In the genomic region with DNA sequence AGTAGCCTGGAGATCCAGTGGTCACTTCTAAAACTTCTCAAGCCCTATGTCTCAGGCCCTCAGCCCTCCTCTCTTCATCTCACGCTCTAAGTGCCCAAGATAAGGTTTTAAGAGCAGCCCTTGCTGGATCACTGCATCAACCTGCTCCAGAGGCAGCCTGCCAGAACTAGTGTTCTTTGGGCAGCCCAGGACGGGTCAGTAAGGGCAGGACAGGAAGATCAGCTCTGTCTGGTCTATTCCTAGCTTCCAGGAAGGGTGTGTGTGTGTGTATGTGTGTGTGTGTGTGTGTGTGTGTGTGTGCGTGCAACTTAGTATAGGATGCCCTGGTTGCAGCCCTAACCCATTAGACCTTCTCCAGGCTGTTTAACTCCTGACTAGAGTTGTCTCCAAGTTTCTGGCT, we compare ENCODE assay signal across 12 mouse cellular contexts. TPM values are rescaled to one million over a fixed set of nuclear protein-coding genes. Genes with fewer than 3 reads are reported as not detected.
A peak's percentile ranks its signal among the peaks of the same experiment; 100 is the strongest.
DNase-seq lines count a peak whose midpoint lies in the region; ATAC-seq and TF ChIP-seq lines count a peak whose summit lies in the region.
"Had no signal": no experiment of that assay in that cellular context is flagged by ENCODE, and none has a peak within 500 bp of the region (broad histone marks: within the 10 kb centered on the region; RNA-seq: fewer than 3 reads in every experiment).

No protein-coding gene starts in this region.

- peaks cover 11% of the 10 kb centered on the region for H3K4me1 ChIP-seq in heart, embryonic 12.5 days (replicated peaks)
- peaks cover 3 to 49% of the 10 kb centered on the region in 2 experiments; a peak in 3 of 4 replicates for H3K4me1 ChIP-seq in MEL (ENCODE audit: control insufficient read depth in 1 of 2, insufficient read depth in 2 of 2, low read length in 2 of 2)
- H3K4me1 ChIP-seq in heart, embryonic 16.5 days (ENCODE audit: control insufficient read depth, insufficient read depth, low read length), result peaks cover 6% of the 10 kb centered on the region
- H3K4me1 ChIP-seq in liver, embryonic 14.5 days (replicated peaks; ENCODE audit: control insufficient read depth in 2 of 2, insufficient read depth in 2 of 2, low read length in 1 of 2), result peaks cover 24 to 28% of the 10 kb centered on the region in 2 experiments
- H3K4me1 ChIP-seq in hindbrain, postnatal 0 days (ENCODE audit: insufficient read depth, low read length), result no peaks in the 10 kb centered on the region

- peaks cover 66% of the 10 kb centered on the region for H3K27me3 ChIP-seq in heart, embryonic 12.5 days (replicated peaks)
- H3K27me3 ChIP-seq in MEL (ENCODE audit: control insufficient read depth in 1 of 2, insufficient read depth in 2 of 2, low read length in 2 of 2), result no peaks in the 10 kb centered on the region
- peaks cover 20% of the 10 kb centered on the region for H3K27me3 ChIP-seq in heart, embryonic 16.5 days (ENCODE audit: control insufficient read depth, insufficient read depth, low read length)
- H3K27me3 ChIP-seq in liver, embryonic 14.5 days (ENCODE audit: control insufficient read depth, insufficient read depth, low read length), result no peaks in the 10 kb centered on the region
- no peaks in the 10 kb centered on the region; the same call in 1 of the 2 replicates for H3K27me3 ChIP-seq in hindbrain, postnatal 0 days (ENCODE audit: insufficient read depth, low read length)

- H3K27ac ChIP-seq in heart, embryonic 12.5 days (ENCODE audit: poor library complexity, severe bottlenecking), result no peak overlapping the region
- peak overlapping the region; percentile 92 for H3K27ac ChIP-seq in MEL (ENCODE audit: control insufficient read depth, low read depth, low read length)
- peak overlapping the region; percentile 35; the same call in 1 of the 2 replicates for H3K27ac ChIP-seq in heart, embryonic 16.5 days (ENCODE audit: low read length)
- H3K27ac ChIP-seq in liver, embryonic 14.5 days, result no peak overlapping the region
- H3K27ac ChIP-seq in hindbrain, postnatal 0 days, result no peak overlapping the region

- no peaks in the 10 kb centered on the region for H3K36me3 ChIP-seq in heart, embryonic 12.5 days
- H3K36me3 ChIP-seq in MEL (ENCODE audit: control insufficient read depth in 1 of 2, insufficient read depth in 2 of 2, low read length in 2 of 2), result peaks cover 0 to 26% of the 10 kb centered on the region in 2 experiments; a peak in 2 of 4 replicates
- no peaks in the 10 kb centered on the region for H3K36me3 ChIP-seq in heart, embryonic 16.5 days (ENCODE audit: control insufficient read depth, insufficient read depth)
- H3K36me3 ChIP-seq in liver, embryonic 14.5 days (replicated peaks; ENCODE audit: control insufficient read depth, insufficient read depth, low read depth), result no peaks in the 10 kb centered on the region
- no peaks in the 10 kb centered on the region for H3K36me3 ChIP-seq in hindbrain, postnatal 0 days (ENCODE audit: insufficient read depth, low read length)

- H3K79me2 ChIP-seq in MEL (ENCODE audit: control insufficient read depth, insufficient read depth, low read length, poor library complexity), result peaks cover 8% of the 10 kb centered on the region

- WGBS in heart, embryonic 12.5 days, result 41% methylated on average over 3 of the region's 3 CpGs
- WGBS in heart, embryonic 16.5 days, result 23% methylated on average over 3 of the region's 3 CpGs
- WGBS in liver, embryonic 14.5 days (ENCODE audit: insufficient replicate concordance), result 30% methylated on average over 3 of the region's 3 CpGs
- 68% methylated on average over 3 of the region's 3 CpGs for WGBS in hindbrain, postnatal 0 days

- TF ChIP-seq POLR2A in MEL (IDR thresholded peaks at IDR 0.05; ENCODE audit: control insufficient read depth in 1 of 2, insufficient read depth in 1 of 2, low read depth in 1 of 2, low read length in 2 of 2, poor library complexity in 1 of 2), result no peak

- H3K9me3 ChIP-seq in heart, embryonic 12.5 days (replicated peaks), result no peaks in the 10 kb centered on the region
- no peaks in the 10 kb centered on the region for H3K9me3 ChIP-seq in MEL (replicated peaks; ENCODE audit: insufficient read depth, low read length)
- no peaks in the 10 kb centered on the region for H3K9me3 ChIP-seq in heart, embryonic 16.5 days (replicated peaks; ENCODE audit: control insufficient read depth, low read length)
- no peaks in the 10 kb centered on the region for H3K9me3 ChIP-seq in liver, embryonic 14.5 days (ENCODE audit: control insufficient read depth, low read length)
- H3K9me3 ChIP-seq in hindbrain, postnatal 0 days (ENCODE audit: low read length), result no peaks in the 10 kb centered on the region

- TF ChIP-seq EP300 in MEL (IDR thresholded peaks at IDR 0.05; ENCODE audit: low read depth in 1 of 2, low read length in 2 of 2), result no peak
- TF ChIP-seq EP300 in liver, embryonic 14.5 days (IDR thresholded peaks at IDR 0.05; ENCODE audit: low read depth), result no peak

- TF ChIP-seq CTCF in MEL (IDR thresholded peaks at IDR 0.05 in 2 of 3, conservative IDR thresholded peaks at IDR 0.05 in 1 of 3; ENCODE audit: control insufficient read depth in 1 of 3, insufficient read depth in 1 of 3, low read depth in 2 of 3, low read length in 3 of 3, poor library complexity in 1 of 3, severe bottlenecking in 1 of 3), result no peak
- TF ChIP-seq CTCF in liver, embryonic 14.5 days (IDR thresholded peaks at IDR 0.05; ENCODE audit: low read depth), result no peak
- TF ChIP-seq CTCF in hindbrain, postnatal 0 days (IDR thresholded peaks at IDR 0.05; ENCODE audit: low read depth), result no peak

- no peak overlapping the region for H3K4me2 ChIP-seq in heart, embryonic 12.5 days
- peak overlapping the region; percentile 45 for H3K4me2 ChIP-seq in heart, embryonic 16.5 days (ENCODE audit: low read depth, low read length)
- peak overlapping the region; percentile 59 for H3K4me2 ChIP-seq in liver, embryonic 14.5 days (ENCODE audit: low read depth)
- no peak overlapping the region for H3K4me2 ChIP-seq in hindbrain, postnatal 0 days (ENCODE audit: low read depth, low read length)

- no peak overlapping the region for H3K4me3 ChIP-seq in heart, embryonic 12.5 days
- H3K4me3 ChIP-seq in MEL (ENCODE audit: control insufficient read depth in 1 of 2, insufficient read depth in 1 of 2, low read depth in 2 of 2, low read length in 2 of 2), result peak overlapping the region; percentile 59 to 79
- peak overlapping the region; percentile 45 for H3K4me3 ChIP-seq in heart, embryonic 16.5 days (ENCODE audit: low read length)
- H3K4me3 ChIP-seq in liver, embryonic 14.5 days (ENCODE audit: insufficient read depth in 1 of 2, low read depth in 2 of 2, low read length in 2 of 2), result peak overlapping the region; percentile 31 to 44
- no peak overlapping the region for H3K4me3 ChIP-seq in hindbrain, postnatal 0 days (ENCODE audit: low read length)

- no peak for TF ChIP-seq RAD21 in MEL (IDR thresholded peaks at IDR 0.05; ENCODE audit: low read depth, low read length)

- DNase-seq in heart, adult 8-10 months (ENCODE audit: low spot score), result peak; percentile 36
- no peak for DNase-seq in MEL (ENCODE audit: low read depth, low spot score)
- no peak for DNase-seq in liver, embryonic 14.5 days (ENCODE audit: low read depth in 3 of 3, low spot score in 3 of 3)
- DNase-seq in right cerebral cortex, postnatal 4 days, result no peak
- no peak for DNase-seq in layer of hippocampus, adult 9-11 months
- DNase-seq in hindbrain, postnatal 0 days (ENCODE audit: low spot score), result no peak
- DNase-seq: adrenal gland, adult 2 months; embryo, embryonic 11 days had no signal

- no peak overlapping the region for H3K9ac ChIP-seq in heart, embryonic 12.5 days
- peak overlapping the region; percentile 81 for H3K9ac ChIP-seq in MEL (ENCODE audit: control insufficient read depth, low read depth, low read length, poor library complexity, severe bottlenecking)
- peak overlapping the region; percentile 49; the same call in 1 of the 2 replicates for H3K9ac ChIP-seq in heart, embryonic 16.5 days (ENCODE audit: low read length)
- H3K9ac ChIP-seq in liver, embryonic 14.5 days (replicated peaks), result peak overlapping the region; percentile 6; the same call in 1 of the 2 replicates
- no peak overlapping the region for H3K9ac ChIP-seq in hindbrain, postnatal 0 days (replicated peaks; ENCODE audit: low read length)

- no peak; the same call in 1 of the 2 replicates for ATAC-seq in heart, embryonic 12.5 days (ENCODE audit: insufficient number of reproducible peaks, low FRiP score)
- no peak; the same call in 1 of the 2 replicates for ATAC-seq in heart, embryonic 16.5 days (replicated peaks; ENCODE audit: extremely low read depth, insufficient read depth, low FRiP score)
- ATAC-seq in liver, embryonic 14.5 days (ENCODE audit: insufficient read depth), result peak; percentile 20; the same call in 1 of the 2 replicates
- no peak for ATAC-seq in hindbrain, postnatal 0 days

RNA-seq across cellular contexts. Expression of a gene that starts 0.7 kb away (rescaled TPM):
- total RNA-seq in heart, adult 8-10 months (2022), result under 1 TPM; 0.19 to 0.80 (median 0.41) TPM
- polyA plus RNA-seq in heart, embryonic 12.5 days (2016; fragmentation: Nextera tagmentation; extraction: Ambion mirVana), result 0.42 and 0.52 TPM in 2 replicates
- 14.4 TPM in 2 replicates for total RNA-seq in MEL (2012; rRNA removed)
- polyA plus RNA-seq in MEL (2012; ENCODE audit: insufficient read depth in 1 of 2, insufficient read length in 2 of 2, low read depth in 1 of 2, low replicate concordance in 2 of 2, missing spikeins in 1 of 2), result 10 to 100 TPM in 1 of 2 experiments, not detected in 1; 20.5 TPM
- polyA plus RNA-seq in heart, embryonic 16.5 days (2015; fragmentation: Nextera tagmentation; extraction: Ambion mirVana), result 1.4 and 2.4 TPM in 2 replicates
- polyA plus RNA-seq in liver, embryonic 14.5 days (2012; rRNA removed), result 1.4 and 1.6 TPM in 2 replicates
- 1.3 and 1.7 TPM in 2 replicates for polyA plus RNA-seq in liver, embryonic 14.5 days (2014; fragmentation: Nextera tagmentation; extraction: Ambion mirVana)
- 0.36 and 0.78 TPM in 2 replicates for total RNA-seq in hindbrain, postnatal 0 days (2014; rRNA removed)
- polyA plus RNA-seq in hindbrain, postnatal 0 days (2015; fragmentation: Nextera tagmentation; extraction: Ambion mirVana), result 0.69 and 0.76 TPM in 2 replicates

RNA-seq across cellular contexts. Expression of a gene that starts 7.7 kb away (rescaled TPM):
- 10 to 100 TPM; 50.1 to 52.8 (median 51.7) TPM for total RNA-seq in heart, adult 8-10 months (2022)
- polyA plus RNA-seq in heart, embryonic 12.5 days (2016; fragmentation: Nextera tagmentation; extraction: Ambion mirVana), result 105 and 106 TPM in 2 replicates
- total RNA-seq in MEL (2012; rRNA removed), result 132 and 145 TPM in 2 replicates
- 100 to 1,000 TPM in 1 of 2 experiments, 10 to 100 TPM in 1; 86.1 to 239 TPM for polyA plus RNA-seq in MEL (2012; ENCODE audit: insufficient read depth in 1 of 2, insufficient read length in 2 of 2, low read depth in 1 of 2, low replicate concordance in 2 of 2, missing spikeins in 1 of 2)
- 84.2 and 84.5 TPM in 2 replicates for polyA plus RNA-seq in heart, embryonic 16.5 days (2015; fragmentation: Nextera tagmentation; extraction: Ambion mirVana)
- polyA plus RNA-seq in liver, embryonic 14.5 days (2012; rRNA removed), result 34.6 and 35.3 TPM in 2 replicates
- 50.3 and 51.6 TPM in 2 replicates for polyA plus RNA-seq in liver, embryonic 14.5 days (2014; fragmentation: Nextera tagmentation; extraction: Ambion mirVana)
- 60.7 and 72.2 TPM in 2 replicates for total RNA-seq in hindbrain, postnatal 0 days (2014; rRNA removed)
- 36.4 and 37.0 TPM in 2 replicates for polyA plus RNA-seq in hindbrain, postnatal 0 days (2015; fragmentation: Nextera tagmentation; extraction: Ambion mirVana)

RNA-seq across cellular contexts. Expression of a gene that starts 27.8 kb away (rescaled TPM):
- not detected for total RNA-seq in heart, adult 8-10 months (2022)
- polyA plus RNA-seq in heart, embryonic 12.5 days (2016; fragmentation: Nextera tagmentation; extraction: Ambion mirVana), result not detected in 2 replicates
- total RNA-seq in MEL (2012; rRNA removed), result not detected in 2 replicates
- polyA plus RNA-seq in MEL (2012; ENCODE audit: insufficient read depth in 1 of 2, insufficient read length in 2 of 2, low read depth in 1 of 2, low replicate concordance in 2 of 2, missing spikeins in 1 of 2), result not detected
- polyA plus RNA-seq in heart, embryonic 16.5 days (2015; fragmentation: Nextera tagmentation; extraction: Ambion mirVana), result not detected in 2 replicates
- 0.01 TPM in 1 of 2 replicates, not detected in the other for polyA plus RNA-seq in liver, embryonic 14.5 days (2012; rRNA removed)
- not detected in 2 replicates for polyA plus RNA-seq in liver, embryonic 14.5 days (2014; fragmentation: Nextera tagmentation; extraction: Ambion mirVana)
- not detected in 2 replicates for total RNA-seq in hindbrain, postnatal 0 days (2014; rRNA removed)
- polyA plus RNA-seq in hindbrain, postnatal 0 days (2015; fragmentation: Nextera tagmentation; extraction: Ambion mirVana), result not detected in 2 replicates
- total RNA-seq: gastrocnemius, postnatal 4 days; left cerebral cortex, postnatal 10 days had no signal
- polyA plus RNA-seq: adrenal gland, adult 2 months had no signal

RNA-seq across cellular contexts. Expression of a gene that starts 40.6 kb away (rescaled TPM):
- total RNA-seq in heart, adult 8-10 months (2022), result under 1 TPM in 2 of 4 experiments, not detected in 2; 0.46 to 0.97 TPM
- 14.7 and 15.2 TPM in 2 replicates for polyA plus RNA-seq in heart, embryonic 12.5 days (2016; fragmentation: Nextera tagmentation; extraction: Ambion mirVana)
- total RNA-seq in MEL (2012; rRNA removed), result 3.9 and 4.7 TPM in 2 replicates
- polyA plus RNA-seq in MEL (2012; ENCODE audit: insufficient read depth in 1 of 2, insufficient read length in 2 of 2, low read depth in 1 of 2, low replicate concordance in 2 of 2, missing spikeins in 1 of 2), result 1 to 10 TPM in 1 of 2 experiments, not detected in 1; 9.3 TPM
- polyA plus RNA-seq in heart, embryonic 16.5 days (2015; fragmentation: Nextera tagmentation; extraction: Ambion mirVana), result 29.2 and 29.4 TPM in 2 replicates
- polyA plus RNA-seq in liver, embryonic 14.5 days (2012; rRNA removed), result 32.6 and 32.8 TPM in 2 replicates
- polyA plus RNA-seq in liver, embryonic 14.5 days (2014; fragmentation: Nextera tagmentation; extraction: Ambion mirVana), result 23.5 and 26.3 TPM in 2 replicates
- 16.3 and 16.8 TPM in 2 replicates for total RNA-seq in hindbrain, postnatal 0 days (2014; rRNA removed)
- polyA plus RNA-seq in hindbrain, postnatal 0 days (2015; fragmentation: Nextera tagmentation; extraction: Ambion mirVana), result 11.2 and 11.7 TPM in 2 replicates

RNA-seq across cellular contexts. Expression of a gene that starts 44.8 kb away (rescaled TPM):
- total RNA-seq in heart, adult 8-10 months (2022), result not detected
- polyA plus RNA-seq in heart, embryonic 12.5 days (2016; fragmentation: Nextera tagmentation; extraction: Ambion mirVana), result not detected in 2 replicates
- total RNA-seq in MEL (2012; rRNA removed), result not detected in 2 replicates
- polyA plus RNA-seq in MEL (2012; ENCODE audit: insufficient read depth in 1 of 2, insufficient read length in 2 of 2, low read depth in 1 of 2, low replicate concordance in 2 of 2, missing spikeins in 1 of 2), result not detected
- polyA plus RNA-seq in heart, embryonic 16.5 days (2015; fragmentation: Nextera tagmentation; extraction: Ambion mirVana), result not detected in 2 replicates
- not detected in 2 replicates for polyA plus RNA-seq in liver, embryonic 14.5 days (2012; rRNA removed)
- not detected in 2 replicates for polyA plus RNA-seq in liver, embryonic 14.5 days (2014; fragmentation: Nextera tagmentation; extraction: Ambion mirVana)
- 0.52 TPM in 1 of 2 replicates, not detected in the other for total RNA-seq in hindbrain, postnatal 0 days (2014; rRNA removed)
- polyA plus RNA-seq in hindbrain, postnatal 0 days (2015; fragmentation: Nextera tagmentation; extraction: Ambion mirVana), result 0.37 and 0.68 TPM in 2 replicates
- total RNA-seq: adrenal gland, adult 2 months; gastrocnemius, postnatal 4 days had no signal
- polyA plus RNA-seq: adrenal gland, adult 2 months had no signal

Comparison
In these comparisons a context has a peak if more than half of its experiments do, and no peak if none do; other contexts are left out.
1. H3K27ac ChIP-seq: peak in MEL (single experiment) and heart, embryonic 16.5 days (single experiment); none in heart, embryonic 12.5 days (single experiment), liver, embryonic 14.5 days (single experiment) and hindbrain, postnatal 0 days (single experiment).
2. H3K4me2 ChIP-seq: peak in heart, embryonic 16.5 days (single experiment) and liver, embryonic 14.5 days (single experiment); none in heart, embryonic 12.5 days (single experiment) and hindbrain, postnatal 0 days (single experiment).
3. H3K4me3 ChIP-seq: peak in MEL (2 of 2), heart, embryonic 16.5 days (single experiment) and liver, embryonic 14.5 days (2 of 2); none in heart, embryonic 12.5 days (single experiment) and hindbrain, postnatal 0 days (single experiment).
4. H3K9ac ChIP-seq: peak in MEL (single experiment), heart, embryonic 16.5 days (single experiment) and liver, embryonic 14.5 days (single experiment); none in heart, embryonic 12.5 days (single experiment) and hindbrain, postnatal 0 days (single experiment).